Mouse (Mus musculus): ENCODE results near the gene Pim2. TPM values are rescaled to one million over a fixed set of nuclear protein-coding genes. Genes with fewer than 3 reads are reported as not detected.
"Not testable (repeated sequence)": the region's sequence is repeated elsewhere in the genome, so short reads cannot be mapped to it uniquely, and the experiment has no call there.

Pim2 gene
- polyA plus RNA-seq, 1 experiment = 4.0 TPM

GRCm38 (mm10) chrX:7898880-7899874, 21.1 kb downstream of the Pim2 start, which contains the start of the genes Pqbp1 and Timm17b:
TSS of gene Pqbp1 (minus strand) at chrX:7899269.
TSS of gene Timm17b (plus strand) at chrX:7899357.
- peak within 1 kb of the TSS; percentile 91 for H3K27ac ChIP-seq (ENCODE audit: insufficient read depth, low read length)
- TF ChIP-seq POLR2A (IDR thresholded peaks at IDR 0.05; ENCODE audit: low read depth, low read length) (peak; percentile 53), CTCF (IDR thresholded peaks at IDR 0.05; ENCODE audit: borderline replicate concordance, insufficient read depth, low read length) (no peak)
- H3K4me3 ChIP-seq (ENCODE audit: insufficient read depth, low read length) = peak within 1 kb of the TSS; percentile 84
- H3K4me1 ChIP-seq (ENCODE audit: control insufficient read depth, insufficient read depth, low read length) = no peaks in the 10 kb centered on the region

- Histone ChIP-seq H3K27ac (ENCODE audit: insufficient read depth, low read length) (no peak overlapping the region), H3K4me1 (ENCODE audit: control insufficient read depth, insufficient read depth, low read length) (no peaks in the 10 kb centered on the region), H3K4me3 (ENCODE audit: insufficient read depth, low read length) (no peak overlapping the region)
- no peak for TF ChIP-seq POLR2A (IDR thresholded peaks at IDR 0.05; ENCODE audit: low read depth, low read length)
- TF ChIP-seq CTCF (IDR thresholded peaks at IDR 0.05; ENCODE audit: borderline replicate concordance, insufficient read depth, low read length) = no peak
Measured at GRCm38 (mm10) chrX:7904441-7904840, 26.4 kb downstream of the Pim2 start.

GRCm38 (mm10) chrX:7907735-7908134, 29.7 kb downstream of the Pim2 start, which contains the start of gene Gm10491:
TSS of gene Gm10491 (minus strand) at chrX:7907835.
- H3K27ac ChIP-seq (ENCODE audit: insufficient read depth, low read length) = no peak within 1 kb of the TSS
- H3K4me3 ChIP-seq (ENCODE audit: insufficient read depth, low read length) = no peak within 1 kb of the TSS
- no peak for TF ChIP-seq POLR2A (IDR thresholded peaks at IDR 0.05; ENCODE audit: low read depth, low read length)
- TF ChIP-seq CTCF (IDR thresholded peaks at IDR 0.05; ENCODE audit: borderline replicate concordance, insufficient read depth, low read length) = no peak
- H3K4me1 ChIP-seq (ENCODE audit: control insufficient read depth, insufficient read depth, low read length) = no peaks in the 10 kb centered on the region

- H3K4me1 ChIP-seq (ENCODE audit: control insufficient read depth, insufficient read depth, low read length); H3K27ac ChIP-seq (ENCODE audit: insufficient read depth, low read length); H3K4me3 ChIP-seq (ENCODE audit: insufficient read depth, low read length): not testable (repeated sequence)
Measured at GRCm38 (mm10) chrX:7909242-7909641, 31.2 kb downstream of the Pim2 start, which contains the start of gene Gm10490. TSS of gene Gm10490 (plus strand) at chrX:7909542.

GRCm38 (mm10) chrX:7910473-7910872, 32.4 kb downstream of the Pim2 start:
- Histone ChIP-seq H3K4me3 (ENCODE audit: insufficient read depth, low read length) (no peak overlapping the region), H3K27ac (ENCODE audit: insufficient read depth, low read length) (no peak overlapping the region), H3K4me1 (ENCODE audit: control insufficient read depth, insufficient read depth, low read length) (no peaks in the 10 kb centered on the region)
- TF ChIP-seq POLR2A (IDR thresholded peaks at IDR 0.05; ENCODE audit: low read depth, low read length) (no peak), CTCF (IDR thresholded peaks at IDR 0.05; ENCODE audit: borderline replicate concordance, insufficient read depth, low read length) (no peak)

GRCm38 (mm10) chrX:7915669-7916068, 37.6 kb downstream of the Pim2 start:
- H3K27ac ChIP-seq (ENCODE audit: insufficient read depth, low read length); H3K4me3 ChIP-seq (ENCODE audit: insufficient read depth, low read length); H3K4me1 ChIP-seq (ENCODE audit: control insufficient read depth, insufficient read depth, low read length): not testable (repeated sequence)

- H3K27ac ChIP-seq (ENCODE audit: insufficient read depth, low read length); H3K4me3 ChIP-seq (ENCODE audit: insufficient read depth, low read length); H3K4me1 ChIP-seq (ENCODE audit: control insufficient read depth, insufficient read depth, low read length): not testable (repeated sequence)
Measured at GRCm38 (mm10) chrX:7917960-7918359, 39.9 kb downstream of the Pim2 start.

GRCm38 (mm10) chrX:7919601-7920383, 41.7 kb downstream of the Pim2 start, which contains the start of gene Pcsk1n:
TSS of gene Pcsk1n (plus strand) at chrX:7919822.
- H3K4me1 ChIP-seq (ENCODE audit: control insufficient read depth, insufficient read depth, low read length) = no peaks in the 10 kb centered on the region
- TF ChIP-seq CTCF (IDR thresholded peaks at IDR 0.05; ENCODE audit: borderline replicate concordance, insufficient read depth, low read length) = no peak
- no peak within 1 kb of the TSS for H3K4me3 ChIP-seq (ENCODE audit: insufficient read depth, low read length)
- H3K27ac ChIP-seq (ENCODE audit: insufficient read depth, low read length) = no peak within 1 kb of the TSS

GRCm38 (mm10) chrX:7922032-7922431, 44.0 kb downstream of the Pim2 start:
- Histone ChIP-seq H3K27ac (ENCODE audit: insufficient read depth, low read length) (no peak overlapping the region), H3K4me3 (ENCODE audit: insufficient read depth, low read length) (no peak overlapping the region), H3K4me1 (ENCODE audit: control insufficient read depth, insufficient read depth, low read length) (no peaks in the 10 kb centered on the region)
- no peak for TF ChIP-seq POLR2A (IDR thresholded peaks at IDR 0.05; ENCODE audit: low read depth, low read length)
- no peak for TF ChIP-seq CTCF (IDR thresholded peaks at IDR 0.05; ENCODE audit: borderline replicate concordance, insufficient read depth, low read length)

- Histone ChIP-seq H3K4me1 (ENCODE audit: control insufficient read depth, insufficient read depth, low read length) (no peaks in the 10 kb centered on the region), H3K27ac (ENCODE audit: insufficient read depth, low read length) (no peak overlapping the region), H3K4me3 (ENCODE audit: insufficient read depth, low read length) (no peak overlapping the region)
- no peak for TF ChIP-seq CTCF (IDR thresholded peaks at IDR 0.05; ENCODE audit: borderline replicate concordance, insufficient read depth, low read length)
- no peak for TF ChIP-seq POLR2A (IDR thresholded peaks at IDR 0.05; ENCODE audit: low read depth, low read length)
Measured at GRCm38 (mm10) chrX:7926266-7926665, 48.2 kb downstream of the Pim2 start.

Data from embryonic fibroblast, embryonic 13.5 days (primary cell).